Mouse (Mus musculus) urinary bladder, postnatal 36 days (tissue): ENCODE measurements around the gene Fam13a.

Source experiments
- DNase-seq, 2 experiments: peaks; one replicate each; pipeline ENCODE4 v3.0.0; 2022; ENCODE audit warnings: low spot score in 2 of 2, mixed read lengths in 1 of 2

Fam13a gene

DNA sequence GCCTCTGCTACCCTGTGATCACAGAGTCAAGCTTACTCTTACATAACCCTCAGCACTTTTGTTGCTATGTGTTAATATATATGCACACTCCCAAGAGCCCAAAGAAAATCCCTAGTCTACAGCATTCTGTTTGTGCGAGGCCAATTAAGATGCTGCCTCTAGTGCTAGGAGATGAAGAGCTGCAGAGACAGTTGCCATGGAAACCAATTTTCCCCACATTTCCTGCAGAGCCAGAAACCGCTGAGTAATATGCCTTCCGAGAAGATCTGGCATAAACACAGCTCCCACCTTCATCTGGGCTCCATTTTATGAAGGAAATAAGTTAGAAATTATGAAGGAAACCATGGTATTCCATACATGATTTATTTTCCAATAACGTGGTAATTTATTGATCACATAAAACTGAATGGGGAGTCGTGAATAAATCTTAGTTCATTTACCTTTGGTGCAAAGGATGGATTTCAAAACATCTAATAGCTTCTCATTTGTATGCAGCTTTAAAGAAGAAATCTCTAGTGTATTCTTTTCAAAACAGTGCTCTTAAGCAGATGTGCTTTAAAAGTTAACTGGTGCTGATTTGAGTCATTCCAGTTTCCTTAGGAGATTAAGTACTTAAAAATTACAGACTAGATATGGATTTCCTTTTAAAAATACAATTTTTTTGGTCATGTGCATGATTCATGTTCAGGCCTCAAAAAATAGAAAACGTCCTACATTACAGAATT is 91.0 kb downstream of the Fam13a start:
- no peak for DNase-seq

DNA sequence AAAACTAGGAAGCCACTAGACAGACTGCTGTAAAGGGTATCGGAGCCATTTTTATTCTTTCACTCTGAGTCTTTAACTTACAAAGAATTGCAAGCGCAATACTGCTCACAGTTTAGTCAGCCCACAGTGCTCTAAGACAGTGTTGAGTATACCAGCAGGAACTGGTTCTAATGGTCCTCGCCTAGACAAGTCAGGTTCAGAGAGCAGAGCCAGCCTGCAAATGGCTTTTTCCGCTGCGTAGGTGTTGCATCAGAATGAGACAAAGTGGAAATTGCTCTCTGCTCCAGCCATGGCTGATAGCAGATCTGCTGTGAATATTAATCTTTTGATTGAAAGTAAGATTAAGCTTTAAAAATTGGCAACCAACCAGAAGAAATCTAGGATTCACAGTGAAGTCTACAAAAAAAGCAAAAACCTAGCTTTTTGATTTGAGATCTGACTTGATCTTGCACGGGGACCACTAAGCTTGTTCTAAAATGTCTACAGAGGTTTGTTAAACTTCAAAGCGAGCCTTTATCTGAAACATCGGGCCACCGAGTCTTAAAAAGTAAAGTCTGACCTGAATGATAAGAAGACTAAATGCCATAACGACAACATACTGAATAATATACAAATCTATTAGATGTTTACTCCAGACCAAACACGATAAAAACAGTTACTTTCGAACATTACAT is 91.7 kb downstream of the Fam13a start:
- no peak for DNase-seq

- DNase-seq, result no peak
Observed at GRCm38 (mm10) chr6:58931149-58931548, 93.2 kb downstream of the Fam13a start.

DNA sequence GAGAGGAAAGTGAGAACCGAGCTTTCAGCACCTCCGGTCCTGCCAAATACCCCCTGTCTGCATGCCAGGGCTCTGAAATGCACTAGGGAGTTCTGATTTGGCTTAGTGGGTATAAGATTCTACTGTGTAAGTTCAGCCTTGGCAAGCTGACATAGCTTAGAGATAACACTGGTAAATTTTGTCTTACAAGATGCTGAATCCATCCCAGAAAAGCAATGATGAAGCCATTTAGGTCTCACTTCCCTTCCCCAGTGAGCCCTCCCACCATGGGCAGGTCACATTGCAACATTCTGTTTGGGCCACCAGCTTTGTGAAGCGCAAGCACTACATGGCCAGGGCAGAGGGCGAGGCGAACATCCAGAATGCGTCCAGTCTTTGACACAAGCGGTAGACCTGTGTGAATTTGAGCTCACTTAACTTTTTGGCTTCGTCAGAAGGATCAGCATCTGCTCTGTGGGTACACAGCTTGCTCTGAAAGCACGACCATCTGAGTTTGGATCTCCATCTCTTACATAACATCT is 94.4 kb downstream of the Fam13a start:
- DNase-seq, result peak in 1 of 2 experiments; percentile 45

GRCm38 (mm10) chr6:58927881-58928280 is 96.5 kb downstream of the Fam13a start:
- peak in 1 of 2 experiments; percentile 41 for DNase-seq

DNA sequence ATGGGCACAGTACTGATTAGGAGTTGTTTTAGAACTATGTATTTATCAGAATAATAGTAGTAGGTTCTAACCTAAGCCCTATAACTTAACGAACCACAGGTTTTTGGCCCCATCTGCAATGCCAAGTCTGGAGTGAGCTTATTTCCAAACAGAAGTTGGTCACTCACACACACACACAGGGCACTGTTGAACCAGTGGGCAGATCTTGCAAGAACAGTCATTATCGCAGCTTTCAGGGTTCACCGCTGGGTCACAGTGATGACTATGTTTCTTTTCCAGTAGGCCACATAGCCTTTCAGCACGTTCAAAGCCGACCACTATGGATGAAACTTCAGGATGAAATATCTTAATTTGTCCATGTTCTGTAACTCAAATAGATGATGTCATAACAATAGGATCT is 101.8 kb downstream of the Fam13a start:
- DNase-seq, result no peak

DNA sequence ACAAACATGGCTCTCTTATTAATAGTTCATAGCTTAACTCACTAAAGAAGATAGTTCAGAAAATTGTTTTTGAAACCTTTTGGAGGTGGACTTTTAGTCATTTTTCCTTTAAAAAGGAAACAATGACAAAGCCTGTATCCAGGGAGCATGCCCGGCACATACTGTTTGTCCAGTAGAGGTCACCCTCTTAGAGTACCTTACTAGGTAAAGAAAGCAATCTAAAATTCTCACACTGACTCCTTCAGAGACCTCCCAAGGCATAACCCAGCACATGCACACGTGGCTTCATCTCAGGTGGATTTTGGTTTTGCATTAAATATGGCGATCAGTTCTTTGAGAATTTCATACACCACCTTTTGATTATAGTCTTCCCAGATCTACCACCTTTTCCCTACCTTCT is 102.7 kb downstream of the Fam13a start:
- DNase-seq, result no peak

- no peak for DNase-seq
Observed at GRCm38 (mm10) chr6:58920735-58921134, 103.6 kb downstream of the Fam13a start.

DNA sequence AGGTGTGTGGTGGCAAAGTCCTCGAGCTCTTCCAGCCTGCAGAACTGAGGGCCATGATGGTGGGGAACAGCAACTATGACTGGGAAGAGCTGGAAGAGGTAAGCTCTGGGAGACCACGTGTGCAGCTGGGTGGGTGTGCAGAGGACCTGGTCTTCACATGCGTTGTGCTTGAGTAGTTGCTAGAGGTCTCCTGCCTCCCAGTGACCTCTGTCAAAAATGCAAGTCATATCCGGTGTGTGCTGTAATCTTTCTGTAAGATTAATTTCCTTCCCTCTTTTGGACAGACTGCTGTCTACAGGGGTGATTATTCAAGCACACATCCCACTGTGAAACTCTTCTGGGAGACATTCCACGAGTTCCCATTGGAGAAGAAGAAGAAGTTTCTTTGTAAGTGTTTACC is 107.9 kb downstream of the Fam13a start:
- DNase-seq, result no peak

DNA sequence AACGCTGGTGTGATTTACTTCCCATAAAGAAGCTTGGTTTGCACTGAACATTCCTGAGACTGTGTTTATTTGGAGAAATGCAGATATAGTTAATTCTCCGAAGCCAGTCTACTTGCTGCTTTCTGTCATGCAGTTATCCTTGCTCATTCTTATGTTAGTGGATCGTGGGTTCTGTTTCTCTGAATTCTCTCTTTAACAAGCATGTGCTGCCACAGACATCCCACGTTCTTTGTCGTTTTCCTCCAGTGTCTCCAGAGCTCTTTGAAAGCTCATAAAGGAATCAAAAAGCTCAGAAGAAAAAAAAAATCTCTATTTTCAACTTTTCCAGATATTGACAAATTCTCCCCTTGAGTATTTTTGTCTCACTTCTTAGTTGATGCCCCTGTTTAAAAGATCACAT is 110.4 kb downstream of the Fam13a start:
- DNase-seq, result no peak

- no peak for DNase-seq
Observed at GRCm38 (mm10) chr6:58913551-58913950, 110.8 kb downstream of the Fam13a start.

- no peak for DNase-seq
Observed at GRCm38 (mm10) chr6:58912842-58913241, 111.5 kb downstream of the Fam13a start.

DNA sequence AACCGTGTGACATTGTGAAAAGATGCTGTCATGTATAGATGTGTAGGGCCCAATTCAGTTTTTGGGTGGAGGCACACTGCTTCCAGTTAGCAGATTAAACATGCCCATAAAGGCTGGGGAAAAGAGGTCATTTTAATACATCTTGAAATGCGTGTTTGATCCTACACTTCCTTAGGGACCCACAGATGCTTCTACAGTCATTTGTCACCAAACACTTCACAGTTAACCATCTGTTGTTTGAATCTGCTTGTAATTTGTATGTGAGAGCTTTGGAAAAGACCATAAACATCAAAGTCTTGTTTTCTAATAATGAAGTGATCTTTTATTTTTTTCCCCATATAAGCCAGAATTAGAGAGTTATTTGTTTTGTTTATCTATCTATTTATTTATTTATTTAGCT is 116.6 kb downstream of the Fam13a start:
- no peak for DNase-seq

- no peak for DNase-seq
Observed at GRCm38 (mm10) chr6:58907336-58907735, 117.0 kb downstream of the Fam13a start.

- DNase-seq, result no peak
Observed at GRCm38 (mm10) chr6:58906852-58907261, 117.5 kb downstream of the Fam13a start, which contains the start of gene Nap1l5. Nap1l5 (minus strand) TSS chr6:58907076.

GRCm38 (mm10) chr6:58904551-58904950 is 119.8 kb downstream of the Fam13a start:
- DNase-seq, result no peak

GRCm38 (mm10) chr6:58903171-58903570 is 121.2 kb downstream of the Fam13a start:
- DNase-seq, result no peak

- DNase-seq, result no peak
Observed at GRCm38 (mm10) chr6:58900536-58900935, 123.8 kb downstream of the Fam13a start.

DNA sequence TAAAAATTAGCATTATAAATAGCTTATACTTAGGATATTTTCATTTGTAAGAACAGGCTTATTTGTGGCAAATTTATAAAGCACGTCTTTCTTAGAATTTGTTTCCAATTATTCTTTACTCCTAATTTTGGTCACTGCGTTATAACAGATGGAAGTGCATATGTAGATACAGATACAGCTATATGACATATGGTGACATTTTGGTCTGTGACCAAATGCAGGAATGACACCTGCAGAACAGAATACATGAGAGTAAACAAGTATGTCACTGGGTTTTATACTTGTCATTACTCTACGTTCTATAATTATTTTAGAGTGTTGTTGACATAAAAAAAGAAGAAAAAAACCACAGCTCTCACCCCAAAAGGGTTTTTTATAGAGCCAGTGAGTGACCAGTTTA is 125.3 kb downstream of the Fam13a start:
- no peak for DNase-seq

GRCm38 (mm10) chr6:58896648-58897047 is 127.7 kb downstream of the Fam13a start:
- no peak for DNase-seq

DNA sequence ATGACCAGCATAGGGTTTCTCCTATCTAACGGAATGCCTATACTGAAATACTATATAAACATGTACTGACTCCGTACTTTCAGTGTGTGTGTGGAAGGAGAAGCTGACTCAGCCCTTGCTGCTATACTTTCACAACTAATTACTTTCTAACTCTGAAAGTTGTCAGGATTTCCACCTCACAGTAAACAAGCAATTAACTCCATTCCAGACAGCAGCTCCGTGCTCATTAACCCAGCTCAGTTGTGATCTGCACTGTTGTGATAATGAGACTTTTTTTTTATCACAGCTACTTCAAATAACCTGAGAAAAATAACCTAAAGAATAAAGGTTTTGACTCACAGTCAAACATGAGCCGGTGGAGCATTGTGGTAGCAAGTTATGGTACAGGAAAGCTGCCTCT is 129.4 kb downstream of the Fam13a start:
- no peak for DNase-seq

- no peak for DNase-seq
Observed at GRCm38 (mm10) chr6:58893307-58893706, 131.0 kb downstream of the Fam13a start.

DNA sequence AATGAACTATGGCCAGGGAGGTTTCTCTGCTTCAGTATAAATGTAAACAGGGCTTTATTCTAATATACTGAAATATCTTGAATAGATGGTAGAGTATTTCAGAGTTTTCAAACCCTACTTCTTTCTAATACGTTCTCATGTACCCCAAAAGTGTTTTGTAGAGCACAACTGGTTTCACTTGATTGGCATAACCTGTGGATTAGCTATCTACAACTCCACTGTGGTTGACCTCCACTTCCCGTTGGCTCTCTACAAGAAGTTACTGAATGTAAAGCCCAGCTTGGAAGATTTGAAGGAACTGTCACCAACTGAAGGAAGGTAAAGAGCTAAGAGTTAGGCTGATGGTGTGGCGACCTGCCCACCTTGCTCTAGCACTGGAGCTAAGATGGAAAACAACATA is 134.4 kb downstream of the Fam13a start:
- no peak for DNase-seq
